Mouse (Mus musculus) layer of hippocampus, adult 9-11 months (tissue): Measurements from ENCODE around the gene Ltv1.
"Not testable (repeated sequence)": the region's sequence is repeated elsewhere in the genome, so short reads cannot be mapped to it uniquely, and the experiment has no call there.

Source experiments
- DNase-seq: peaks from one replicate; pipeline ENCODE4 v3.0.0; 2022

The Ltv1 gene

DNA sequence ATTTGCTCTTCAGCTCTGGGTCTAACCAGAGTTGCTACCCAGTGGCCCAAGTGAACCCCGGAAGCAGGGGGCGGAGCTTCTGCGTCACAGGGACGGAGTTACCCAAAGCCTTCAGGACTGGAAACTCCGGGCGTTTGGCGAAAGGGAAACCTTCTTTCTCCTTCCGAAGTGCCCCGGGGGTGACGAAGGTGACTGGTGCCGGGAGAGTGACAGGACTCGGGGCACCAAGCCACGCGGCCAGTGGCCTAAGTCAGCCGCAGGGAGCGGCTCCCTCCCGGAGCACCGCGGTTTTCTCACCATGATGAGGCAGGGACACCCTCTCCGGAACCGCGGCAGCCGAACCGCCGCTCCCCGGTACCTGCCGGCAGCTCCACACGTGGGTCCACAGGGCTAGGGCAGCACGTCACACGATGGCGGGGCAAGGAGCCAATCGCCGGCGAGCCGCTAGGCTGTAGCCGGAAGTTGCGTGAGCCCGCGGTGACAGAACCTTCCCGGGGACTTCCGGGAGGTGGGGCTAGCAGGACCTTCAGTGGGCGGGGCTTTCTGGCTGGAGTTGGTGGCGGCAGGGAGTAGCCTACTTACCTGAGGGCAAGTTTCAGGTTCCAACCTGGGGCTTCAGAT lies at the start of gene Ltv1:
Gene Ltv1 (minus strand): TSS at position 438 of the 621 bp plus-strand sequence.
- DNase-seq, result peak; percentile 96

- DNase-seq, result no peak
Observed at GRCm38 (mm10) chr10:13240431-13240830, 47.5 kb upstream of the Ltv1 start.

- no peak for DNase-seq
Observed at GRCm38 (mm10) chr10:13238188-13238587, 45.2 kb upstream of the Ltv1 start.

DNA sequence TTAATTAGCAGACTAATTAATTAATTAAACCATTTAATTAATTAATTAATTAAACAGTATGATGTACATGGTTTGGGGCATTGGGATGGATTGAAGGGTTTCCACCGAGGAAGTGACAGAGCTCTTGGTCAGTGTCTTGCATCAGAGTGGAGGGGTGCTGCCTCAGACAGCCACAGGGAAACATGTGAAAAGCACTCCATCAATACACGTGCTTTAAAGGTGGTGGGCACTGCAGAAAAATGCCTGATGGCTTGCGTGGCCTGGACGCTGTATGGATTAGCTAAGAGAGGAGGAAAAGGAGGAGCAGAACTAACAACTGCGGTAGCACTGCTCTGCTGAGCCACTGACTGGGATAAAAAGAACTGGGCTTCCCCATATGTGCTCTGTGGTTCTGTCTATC lies 43.9 kb upstream of the Ltv1 start:
- DNase-seq, result no peak

- no peak for DNase-seq
Observed at GRCm38 (mm10) chr10:13234503-13234902, 41.5 kb upstream of the Ltv1 start.

- no peak for DNase-seq
Observed at GRCm38 (mm10) chr10:13233941-13234340, 41.0 kb upstream of the Ltv1 start.

DNA sequence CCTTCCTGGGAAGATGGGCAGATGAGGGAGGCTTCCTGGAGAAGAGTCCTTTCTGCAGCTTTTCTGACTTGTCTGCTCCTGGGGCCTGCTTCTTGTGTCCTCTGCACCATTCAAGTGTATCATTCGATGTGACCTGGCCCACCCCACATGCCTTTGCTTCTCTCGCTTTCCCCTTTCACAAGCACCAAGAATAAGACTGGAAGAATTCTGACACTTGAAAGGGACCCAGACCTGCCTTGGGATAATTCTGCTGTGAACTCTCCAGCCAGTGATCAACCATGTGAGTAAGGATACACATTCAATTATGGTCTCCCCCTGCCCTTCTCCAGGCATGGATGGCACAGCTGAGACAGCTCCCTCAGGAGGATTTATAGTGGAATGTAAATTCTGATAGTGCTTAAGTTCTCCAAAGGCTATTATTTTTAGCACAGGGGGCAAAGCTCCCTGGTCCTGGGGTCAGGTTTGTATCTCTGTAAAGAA lies 40.2 kb upstream of the Ltv1 start:
- no peak for DNase-seq

DNA sequence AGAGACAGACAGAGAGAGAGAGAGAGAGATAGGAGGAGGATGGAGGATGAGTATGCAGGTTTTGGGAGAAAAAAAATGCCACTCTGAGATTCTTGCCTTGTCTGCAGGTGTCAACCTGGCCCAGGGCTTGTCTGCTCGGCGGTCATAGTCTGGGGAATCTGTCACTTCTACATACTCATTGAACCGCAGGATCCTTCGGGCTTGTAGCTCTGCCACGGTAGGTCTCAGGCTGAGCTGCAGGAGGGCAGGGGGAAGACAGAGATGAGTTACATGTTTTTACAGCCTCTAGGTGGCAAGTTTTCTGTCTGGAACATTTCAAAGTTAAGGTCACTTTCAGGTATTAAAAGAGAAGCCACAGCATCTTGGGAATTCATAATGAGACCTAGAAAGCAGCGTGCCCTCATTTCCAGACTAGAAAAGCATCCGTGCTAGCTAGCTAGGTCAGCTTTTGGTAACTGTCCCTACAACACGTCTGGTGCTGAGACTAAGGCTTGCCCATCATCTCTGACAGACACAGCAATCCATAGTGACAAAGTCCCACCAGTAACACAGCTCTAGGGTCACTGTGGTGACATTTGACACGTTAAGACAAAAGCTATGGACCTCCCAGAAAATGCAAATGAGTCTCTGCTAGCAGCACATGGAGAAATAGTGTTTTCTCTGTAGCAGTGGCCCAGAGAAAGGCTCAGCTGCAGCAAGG lies 39.6 kb upstream of the Ltv1 start:
- DNase-seq, result no peak

DNA sequence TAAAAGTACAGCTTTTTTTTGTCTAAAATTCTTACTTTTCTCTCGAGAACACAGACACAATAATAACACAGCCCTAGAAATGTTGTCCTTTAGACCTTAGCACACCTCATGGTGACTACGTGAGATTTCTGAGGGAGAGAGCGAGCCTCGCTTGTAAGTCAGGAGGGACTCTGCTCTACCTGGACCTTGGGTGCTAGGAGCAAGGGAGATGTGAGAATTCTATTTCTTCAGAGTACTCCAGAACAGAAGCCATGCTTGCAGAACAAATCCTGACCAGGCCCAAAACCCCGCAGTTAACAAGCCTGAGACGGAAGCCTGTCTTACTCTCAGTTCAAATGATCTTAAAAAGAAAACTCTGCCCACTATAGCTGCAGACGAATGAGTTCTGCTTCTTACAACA lies 37.7 kb upstream of the Ltv1 start:
- no peak for DNase-seq

DNA sequence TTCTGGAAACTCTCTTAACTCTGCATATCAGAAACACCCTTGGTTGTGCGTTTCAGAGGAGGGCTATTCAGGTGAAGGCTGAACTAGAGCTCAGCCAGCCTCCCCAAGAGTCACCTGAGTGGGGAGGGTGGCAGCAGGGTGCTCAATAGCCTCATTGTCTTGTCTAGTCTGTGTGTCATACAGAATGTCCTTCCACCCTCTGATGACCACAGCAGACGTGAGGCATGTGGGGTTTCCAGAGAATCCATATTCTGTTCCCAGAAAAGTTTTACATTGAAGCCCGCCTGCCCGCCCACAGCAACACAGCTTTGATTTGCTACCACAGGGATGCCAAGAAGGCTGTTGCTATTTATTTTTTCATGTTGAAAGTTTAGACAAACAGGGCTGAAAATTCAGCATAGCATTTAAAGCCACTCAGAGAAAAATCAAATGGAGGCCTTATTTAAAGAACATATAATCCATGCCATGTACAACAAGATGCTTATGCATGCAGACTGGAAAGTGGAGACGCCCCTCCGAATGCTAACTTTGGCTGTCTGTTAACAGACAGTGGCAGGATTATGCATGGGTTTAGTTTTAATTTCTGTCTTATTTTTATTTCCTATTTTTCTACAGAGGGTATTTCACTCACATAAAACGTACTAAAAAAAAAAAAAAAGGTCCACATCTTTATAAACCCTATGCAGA lies 32.6 kb upstream of the Ltv1 start:
- DNase-seq, result no peak

- DNase-seq, result no peak
Observed at GRCm38 (mm10) chr10:13222135-13222534, 29.2 kb upstream of the Ltv1 start.

DNA sequence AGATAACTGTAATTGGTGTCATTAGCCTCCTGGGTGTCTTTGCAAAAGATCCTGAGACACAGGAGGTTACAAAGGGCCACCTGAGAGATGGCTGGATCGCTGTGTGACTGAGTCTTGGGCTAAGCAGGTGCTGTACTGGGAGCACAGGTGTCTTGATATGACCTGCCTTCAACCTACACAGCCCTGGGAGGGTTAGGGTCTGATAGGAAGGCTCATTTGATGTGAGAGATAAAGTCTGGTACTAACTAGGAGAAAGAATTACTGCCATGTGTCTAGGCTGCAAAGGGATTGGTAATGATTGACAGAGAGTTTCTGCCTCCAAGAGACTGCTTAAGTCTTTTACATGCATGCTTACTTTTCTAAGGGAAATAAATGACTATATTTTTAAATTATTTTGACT lies 27.1 kb upstream of the Ltv1 start:
- no peak for DNase-seq

DNA sequence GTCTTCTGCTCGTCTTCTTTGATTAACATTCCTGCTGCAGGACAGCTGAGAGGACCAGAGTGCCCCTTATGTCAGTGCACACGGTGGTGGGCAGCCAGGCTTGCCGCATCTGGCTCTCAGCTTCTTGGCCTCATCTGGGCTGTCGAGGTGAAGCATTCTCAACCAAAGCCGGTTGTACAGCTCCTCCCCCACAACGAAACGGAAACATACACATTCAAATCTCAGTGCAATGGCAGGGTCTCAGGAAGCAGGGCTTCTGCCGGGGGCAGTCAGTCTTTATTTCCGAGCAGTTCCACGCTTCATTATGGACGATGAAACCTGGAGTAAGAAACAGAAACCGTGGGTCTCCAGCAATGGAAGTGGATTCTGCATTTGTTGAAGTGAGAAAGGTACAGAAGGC lies 21.0 kb upstream of the Ltv1 start:
- DNase-seq, result no peak

- no peak for DNase-seq
Observed at GRCm38 (mm10) chr10:13212829-13213228, 19.9 kb upstream of the Ltv1 start.

DNA sequence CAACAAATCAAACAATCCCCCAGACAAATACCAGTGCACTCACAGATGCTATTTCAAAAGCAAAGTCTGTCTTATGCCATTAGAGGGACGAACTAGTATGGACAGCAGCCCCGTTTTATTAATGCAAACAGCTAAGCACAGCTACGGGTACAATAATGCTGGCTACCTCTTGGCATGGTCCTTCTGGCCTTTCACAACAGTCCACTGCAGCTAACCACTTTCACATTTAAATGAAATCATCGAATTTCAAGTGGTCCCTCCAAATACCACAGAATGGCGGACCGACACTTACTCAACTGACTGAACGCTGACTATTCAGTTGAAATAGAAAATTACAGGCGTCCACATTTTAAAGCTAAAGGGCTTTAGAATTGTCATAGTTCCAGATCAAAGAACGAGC lies 19.4 kb upstream of the Ltv1 start:
- no peak for DNase-seq

GRCm38 (mm10) chr10:13209930-13210637 lies 17.1 kb upstream of the Ltv1 start:
- DNase-seq, result no peak

DNA sequence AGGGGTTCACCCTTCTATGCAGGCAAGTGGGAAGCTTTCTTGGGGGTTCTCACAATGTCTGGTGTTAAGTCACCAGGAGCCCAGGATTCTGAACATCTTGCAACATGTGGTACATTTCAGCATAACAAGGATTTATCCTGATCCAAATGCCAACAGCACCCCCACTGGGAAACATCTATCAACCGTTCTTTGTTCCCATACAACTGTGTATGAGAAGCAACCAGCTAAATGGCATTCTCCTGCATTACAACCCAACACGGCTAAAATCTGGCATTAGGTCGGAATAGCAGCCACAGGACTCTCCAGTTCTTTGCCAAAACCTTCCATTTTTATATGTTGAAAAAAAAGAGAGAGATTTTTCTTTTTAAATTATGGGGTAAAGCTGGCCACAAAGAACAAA lies 16.5 kb upstream of the Ltv1 start:
- DNase-seq, result no peak

DNA sequence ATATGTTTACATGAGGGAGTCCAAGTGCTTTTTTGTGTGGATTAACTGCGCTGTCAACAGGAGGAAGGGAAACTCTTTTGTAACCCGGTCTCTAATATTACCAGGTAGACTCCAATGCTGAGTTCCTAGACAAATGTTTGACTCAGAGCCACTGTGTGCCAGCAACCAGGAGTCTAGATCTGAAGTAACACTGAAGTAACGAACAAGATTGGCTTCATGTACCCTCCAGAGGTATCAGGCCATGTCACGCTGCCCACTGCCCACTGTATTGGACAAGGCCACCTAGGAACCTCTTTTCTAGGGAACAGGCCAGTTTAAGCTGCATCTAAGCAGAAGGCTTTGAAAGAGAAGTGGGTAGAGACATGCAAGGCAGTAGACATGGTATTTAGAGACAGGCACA lies 16.1 kb upstream of the Ltv1 start:
- DNase-seq, result no peak

- no peak for DNase-seq
Observed at GRCm38 (mm10) chr10:13201741-13202293, 8.8 kb upstream of the Ltv1 start.

DNA sequence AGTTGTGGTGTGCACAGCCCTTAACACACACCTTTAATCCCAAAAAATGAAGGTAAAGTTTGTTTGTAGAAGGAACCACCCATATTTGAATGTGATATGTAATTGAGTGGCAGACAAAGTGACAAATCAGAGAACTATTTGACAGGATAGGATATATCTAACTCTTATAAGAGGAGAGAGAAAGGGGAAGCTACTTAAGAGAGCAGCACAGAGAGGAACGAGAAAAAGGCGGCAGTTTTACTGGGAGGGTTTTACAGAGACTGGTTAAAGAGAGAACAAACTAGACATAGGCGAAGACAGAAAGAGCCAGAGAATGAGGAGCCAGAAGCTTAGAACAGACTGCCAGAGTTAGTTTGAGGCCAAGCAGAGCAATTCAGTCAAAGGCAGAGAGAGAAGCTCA lies 7.9 kb upstream of the Ltv1 start:
- DNase-seq, result no peak

DNA sequence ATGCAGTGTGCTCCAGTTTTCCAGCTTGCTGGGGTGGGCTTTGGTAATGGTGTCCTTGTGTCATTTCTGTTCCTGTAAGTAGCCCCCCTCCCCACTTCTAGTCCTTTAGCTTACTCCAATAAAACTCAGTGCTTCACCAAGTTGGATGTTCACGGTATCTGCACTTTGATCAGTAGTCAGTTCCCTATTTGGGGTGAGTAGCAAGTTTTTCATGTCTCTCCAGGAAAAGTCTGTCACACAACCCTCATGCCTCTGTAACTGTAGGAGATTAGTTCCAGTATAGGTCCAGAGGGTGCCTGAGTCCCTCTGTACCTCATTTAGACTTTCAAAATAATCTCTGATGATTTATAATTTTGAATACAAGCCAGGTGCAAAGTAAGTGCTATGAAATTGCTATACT lies 6.3 kb upstream of the Ltv1 start:
- no peak for DNase-seq

DNA sequence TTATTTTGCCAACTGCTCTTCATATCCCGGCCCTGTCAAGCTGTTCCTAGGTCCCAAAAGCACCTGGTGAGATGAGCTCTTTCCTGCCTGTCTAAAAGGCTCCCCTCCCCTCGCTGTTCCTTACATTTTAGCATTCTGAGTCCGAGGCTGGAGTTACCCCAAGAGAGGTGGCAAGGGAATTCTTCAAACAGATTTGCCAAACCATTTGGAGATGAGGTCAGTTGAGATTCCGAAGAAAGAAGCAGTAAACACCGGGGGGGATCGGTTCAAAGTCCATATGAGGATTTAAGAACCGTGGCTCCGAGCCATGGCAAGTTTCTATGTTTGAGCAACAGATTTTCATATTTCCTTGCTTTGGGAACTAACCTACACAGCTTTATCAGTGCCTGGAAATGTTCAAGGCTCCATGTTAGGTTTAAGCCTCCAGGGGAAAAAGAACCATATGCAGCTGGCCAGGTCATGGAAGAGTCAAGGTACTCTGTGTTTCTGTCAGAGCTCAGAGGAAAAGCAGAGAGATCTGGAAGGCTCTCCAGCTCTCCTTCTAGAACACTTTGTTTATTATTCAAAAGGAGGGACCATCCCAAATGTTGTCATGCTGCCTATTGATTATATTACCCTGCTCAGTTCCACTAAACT lies 4.0 kb upstream of the Ltv1 start:
- DNase-seq, result no peak

DNA sequence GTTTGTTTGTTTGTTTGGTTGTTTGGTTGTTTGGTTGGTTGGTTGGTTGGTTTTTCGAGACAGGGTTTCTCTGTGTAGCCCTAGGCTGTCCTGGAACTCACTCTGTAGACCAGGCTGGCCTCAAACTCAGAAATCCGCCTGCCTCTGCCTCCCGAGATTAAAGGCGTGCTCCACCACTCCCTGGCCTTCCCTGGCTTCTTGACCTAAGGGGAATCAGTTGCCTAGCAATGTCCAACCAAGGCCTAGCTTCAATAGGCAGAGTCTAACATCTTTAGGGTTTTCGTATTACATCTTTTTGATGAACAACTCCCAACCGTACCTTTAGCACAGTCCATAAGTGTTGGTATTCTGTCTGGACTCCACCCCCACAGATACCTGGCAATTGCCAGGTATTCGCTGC lies 528 bp upstream of the Ltv1 start:
- DNase-seq, result not testable (repeated sequence)
